ENCODE assay signal across 8 mouse cellular contexts in the genomic region with DNA sequence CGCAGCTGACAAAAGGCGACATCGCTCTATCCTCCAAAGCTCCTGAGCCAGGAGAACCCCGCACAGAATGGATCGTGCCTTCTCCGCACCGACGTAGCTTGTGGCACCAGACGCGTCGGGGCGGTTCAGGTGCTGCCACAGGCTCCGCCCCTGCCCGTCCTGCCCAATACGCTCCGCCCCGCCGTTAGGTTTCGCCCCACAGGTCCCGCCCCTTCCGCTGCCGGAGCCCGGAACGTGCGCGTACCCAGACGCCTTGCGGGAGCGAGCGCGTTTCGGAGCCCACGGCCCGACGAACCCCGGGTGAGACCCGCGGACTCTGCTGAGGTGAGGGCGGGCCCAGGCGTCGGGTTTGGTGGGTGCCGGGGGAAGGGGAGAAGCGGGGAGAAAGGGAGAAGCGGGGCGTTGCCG. TPM values are rescaled to one million over a fixed set of nuclear protein-coding genes. Genes with fewer than 3 reads are reported as not detected.
DNase-seq lines count a peak whose midpoint lies in the region; ATAC-seq lines count a peak whose summit lies in the region.

A gene (plus strand): TSS at position 246 of the 408 bp plus-strand sequence.

- no peaks in the 10 kb centered on the region for H3K9me3 ChIP-seq in forebrain, embryonic 14.5 days (replicated peaks; ENCODE audit: control insufficient read depth, low read length)
- H3K9me3 ChIP-seq in neural tube, embryonic 15.5 days (replicated peaks), result no peaks in the 10 kb centered on the region

- H3K4me2 ChIP-seq in forebrain, embryonic 14.5 days (ENCODE audit: low read length), result peak within 1 kb of the TSS; percentile 65
- H3K4me2 ChIP-seq in neural tube, embryonic 15.5 days, result peak within 1 kb of the TSS; percentile 83

- 1% methylated on average over 46 of the region's 46 CpGs for WGBS in forebrain, embryonic 14.5 days
- under 1% methylated on average over 45 of the region's 46 CpGs for WGBS in neural tube, embryonic 15.5 days

- peaks cover 10% of the 10 kb centered on the region for H3K4me1 ChIP-seq in forebrain, embryonic 14.5 days (ENCODE audit: control insufficient read depth, insufficient read depth, low read length)
- peaks cover 28% of the 10 kb centered on the region for H3K4me1 ChIP-seq in neural tube, embryonic 15.5 days

- H3K27ac ChIP-seq in forebrain, embryonic 14.5 days (ENCODE audit: low read depth, low read length), result peak within 1 kb of the TSS; percentile 52; the same call in 1 of the 2 replicates
- H3K27ac ChIP-seq in neural tube, embryonic 15.5 days (replicated peaks), result peak within 1 kb of the TSS; percentile 80

- intact Hi-C loops in heart, postnatal 14 days (cut with DNase I), result no loop called here

- peaks cover 15% of the 10 kb centered on the region for H3K36me3 ChIP-seq in forebrain, embryonic 14.5 days (ENCODE audit: control insufficient read depth, insufficient read depth, low read length)
- peaks cover 19% of the 10 kb centered on the region for H3K36me3 ChIP-seq in neural tube, embryonic 15.5 days

- peak within 1 kb of the TSS; percentile 81 for H3K9ac ChIP-seq in forebrain, embryonic 14.5 days (ENCODE audit: low read length)
- peak within 1 kb of the TSS; percentile 77 for H3K9ac ChIP-seq in neural tube, embryonic 15.5 days (replicated peaks)

- ATAC-seq in forebrain, embryonic 14.5 days, result peak; percentile 99
- peak; percentile 98 for ATAC-seq in neural tube, embryonic 15.5 days (ENCODE audit: low FRiP score)

- peak; percentile 93 for DNase-seq in ES-CJ7 (ENCODE audit: low read depth, low spot score)
- DNase-seq in cerebellum, adult 11 months, result peak; percentile 93
- peak; percentile 97 for DNase-seq in forebrain, embryonic 14.5 days (ENCODE audit: low spot score)
- DNase-seq in heart, postnatal 14 days, result peak; percentile 96 to 97
- DNase-seq in layer of hippocampus, adult 11-12 months (ENCODE audit: low spot score), result peak; percentile 95
- peak; percentile 95 to 96 for DNase-seq in lung, adult 18-20 months
- peak; percentile 96 for DNase-seq in testis, postnatal 14 days (ENCODE audit: low spot score)

- H3K4me3 ChIP-seq in forebrain, embryonic 14.5 days (ENCODE audit: low read depth, low read length), result peak within 1 kb of the TSS; percentile 87
- peak within 1 kb of the TSS; percentile 91 for H3K4me3 ChIP-seq in neural tube, embryonic 15.5 days (replicated peaks)

- no peaks in the 10 kb centered on the region for H3K27me3 ChIP-seq in forebrain, embryonic 14.5 days (replicated peaks; ENCODE audit: control insufficient read depth, insufficient read depth, low read length)
- no peaks in the 10 kb centered on the region for H3K27me3 ChIP-seq in neural tube, embryonic 15.5 days (replicated peaks)

RNA-seq across cellular contexts. Expression of the gene that starts here (rescaled TPM):
- 30.0 and 31.9 TPM in 2 replicates for polyA plus RNA-seq in forebrain, embryonic 14.5 days (2014; fragmentation: Nextera tagmentation; extraction: Ambion mirVana)
- total RNA-seq in heart, postnatal 14 days (2021), result 10 to 100 TPM; 13.1 TPM
- 22.9 and 24.5 TPM in 2 replicates for polyA plus RNA-seq in neural tube, embryonic 15.5 days (2015; fragmentation: Nextera tagmentation; extraction: Ambion mirVana)

Comparison
In these comparisons a context has a peak if more than half of its experiments do, and no peak if none do; other contexts are left out.
1. Peak in every context shown above with its lines: DNase-seq, ATAC-seq, H3K4me3 ChIP-seq and H3K27ac ChIP-seq.